8 mouse cellular contexts compared by ENCODE assay signal in the genomic region with DNA sequence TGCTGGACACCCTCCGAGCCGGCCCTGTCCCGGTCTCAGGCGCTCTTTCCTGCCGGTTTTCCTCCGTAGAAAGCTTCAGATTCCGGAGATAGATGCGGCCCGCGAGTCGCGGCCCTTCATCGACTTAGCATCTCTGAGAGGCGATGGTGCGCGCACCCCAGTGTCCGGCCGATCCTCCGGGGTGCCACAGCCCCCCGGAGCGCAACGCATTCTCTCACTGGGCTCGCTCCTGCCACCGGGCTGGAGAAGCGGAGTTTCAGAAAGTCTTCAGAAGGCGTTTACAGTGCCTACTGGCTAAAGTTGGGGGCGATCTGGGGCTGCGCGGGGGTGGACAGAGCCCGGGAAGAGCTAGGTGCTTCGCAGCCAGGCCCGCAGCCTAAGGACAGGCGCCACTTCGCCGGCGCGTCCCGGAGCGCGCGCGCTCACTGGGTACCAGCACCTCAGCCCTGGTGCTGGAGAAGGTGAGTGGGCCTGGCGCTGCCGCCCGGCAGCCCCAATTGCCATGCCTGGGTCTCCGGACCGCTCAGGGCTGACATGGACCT. TPM values are rescaled to one million over a fixed set of nuclear protein-coding genes. Genes with fewer than 3 reads are reported as not detected.
DNase-seq lines count a peak whose midpoint lies in the region; ATAC-seq and TF ChIP-seq lines count a peak whose summit lies in the region.

No protein-coding gene starts in this region.

- TF ChIP-seq CTCF in lung, embryonic 14.5 days (IDR thresholded peaks at IDR 0.05; ENCODE audit: low read depth) = no peak
- TF ChIP-seq CTCF in lung, adult 2 months (IDR thresholded peaks at IDR 0.05; ENCODE audit: insufficient read depth, low read length) = no peak

- no peaks in the 10 kb centered on the region; the same call in 1 of the 2 replicates for H3K4me1 ChIP-seq in lung, embryonic 14.5 days (ENCODE audit: insufficient read depth)
- H3K4me1 ChIP-seq in lung, adult 2 months (ENCODE audit: control insufficient read depth, insufficient read depth, low read length) = no peaks in the 10 kb centered on the region
- peaks cover 32% of the 10 kb centered on the region for H3K4me1 ChIP-seq in hindbrain, embryonic 13.5 days (replicated peaks)
- H3K4me1 ChIP-seq in neural tube, embryonic 12.5 days = peaks cover 22% of the 10 kb centered on the region

- peak overlapping the region; percentile 45 for H3K4me3 ChIP-seq in lung, embryonic 14.5 days (ENCODE audit: low read depth, low read length)
- H3K4me3 ChIP-seq in lung, adult 2 months (replicated peaks; ENCODE audit: extremely low read depth, low read depth, low read length) = no peak overlapping the region
- H3K4me3 ChIP-seq in hindbrain, embryonic 13.5 days = peak overlapping the region; percentile 65
- peak overlapping the region; percentile 49 for H3K4me3 ChIP-seq in neural tube, embryonic 12.5 days

- peak overlapping the region; percentile 86 for H3K4me2 ChIP-seq in lung, embryonic 14.5 days
- H3K4me2 ChIP-seq in hindbrain, embryonic 13.5 days = peak overlapping the region; percentile 98
- H3K4me2 ChIP-seq in neural tube, embryonic 12.5 days (replicated peaks) = peak overlapping the region; percentile 92

- TF ChIP-seq POLR2A in lung, adult 2 months (IDR thresholded peaks at IDR 0.05; ENCODE audit: borderline replicate concordance, extremely low read depth, low read depth, low read length) = no peak

- DNase-seq in embryo, embryonic 10.5 days (ENCODE audit: low spot score) = peak; percentile 27
- DNase-seq in embryo, embryonic 9.5 days (ENCODE audit: extremely low spot score) = no peak
- no peak for DNase-seq in lung, embryonic 14.5 days
- no peak for DNase-seq in lung, adult 2 months
- no peak for DNase-seq in ovary, postnatal 36 days (ENCODE audit: low spot score)

- H3K9me3 ChIP-seq in lung, embryonic 14.5 days (ENCODE audit: low read depth, low read length) = no peaks in the 10 kb centered on the region
- no peaks in the 10 kb centered on the region for H3K9me3 ChIP-seq in hindbrain, embryonic 13.5 days
- no peaks in the 10 kb centered on the region for H3K9me3 ChIP-seq in neural tube, embryonic 12.5 days

- no peak overlapping the region for H3K27ac ChIP-seq in lung, embryonic 14.5 days (ENCODE audit: low read depth)
- no peak overlapping the region for H3K27ac ChIP-seq in hindbrain, embryonic 13.5 days
- no peak overlapping the region for H3K27ac ChIP-seq in neural tube, embryonic 12.5 days

- no peak for ATAC-seq in lung, embryonic 14.5 days (ENCODE audit: insufficient read depth)
- 0 out of 2 replicates have a peak, but pooled peaks have one; percentile 8 for ATAC-seq in hindbrain, embryonic 13.5 days (ENCODE audit: low FRiP score)
- ATAC-seq in neural tube, embryonic 12.5 days (ENCODE audit: low FRiP score, low read depth) = no peak
- ATAC-seq in megakaryocyte, adult 5-6 weeks (ENCODE audit: poor library complexity, severe bottlenecking) = no peak

- no peaks in the 10 kb centered on the region for H3K36me3 ChIP-seq in lung, embryonic 14.5 days (ENCODE audit: insufficient read depth)
- H3K36me3 ChIP-seq in hindbrain, embryonic 13.5 days = no peaks in the 10 kb centered on the region
- no peaks in the 10 kb centered on the region for H3K36me3 ChIP-seq in neural tube, embryonic 12.5 days

- 1% methylated on average over 47 of the region's 47 CpGs for WGBS in lung, embryonic 14.5 days
- WGBS in lung, adult 2 months = 2% methylated on average over 47 of the region's 47 CpGs
- 1% methylated on average over 47 of the region's 47 CpGs for WGBS in hindbrain, embryonic 13.5 days
- under 1% methylated on average over 47 of the region's 47 CpGs for WGBS in neural tube, embryonic 12.5 days

- peaks cover 67% of the 10 kb centered on the region for H3K27me3 ChIP-seq in lung, embryonic 14.5 days (ENCODE audit: insufficient read depth, low read length)
- H3K27me3 ChIP-seq in hindbrain, embryonic 13.5 days = peaks cover 75% of the 10 kb centered on the region
- H3K27me3 ChIP-seq in neural tube, embryonic 12.5 days (replicated peaks) = peaks cover 68% of the 10 kb centered on the region

- H3K9ac ChIP-seq in lung, embryonic 14.5 days = no peak overlapping the region
- H3K9ac ChIP-seq in hindbrain, embryonic 13.5 days = peak overlapping the region; percentile 85
- H3K9ac ChIP-seq in neural tube, embryonic 12.5 days = peak overlapping the region; percentile 66

RNA-seq across cellular contexts. Expression of a gene that starts 0.9 kb away (rescaled TPM):
- polyA plus RNA-seq in lung, embryonic 14.5 days (2014; fragmentation: Nextera tagmentation; extraction: Ambion mirVana) = not detected in 2 replicates
- not detected in 2 replicates for polyA plus RNA-seq in lung, adult 2 months (2012; rRNA removed)
- polyA plus RNA-seq in hindbrain, embryonic 13.5 days (2015; fragmentation: Nextera tagmentation; extraction: Ambion mirVana) = 4.9 and 5.3 TPM in 2 replicates
- polyA plus RNA-seq in neural tube, embryonic 12.5 days (2016; fragmentation: Nextera tagmentation; extraction: Ambion mirVana) = 2.3 and 2.4 TPM in 2 replicates
- total RNA-seq in megakaryocyte, adult 5-6 weeks (2015) = not detected in 2 replicates
- total RNA-seq in megakaryocyte, adult 5-6 weeks (2017) = not detected in 2 replicates

RNA-seq across cellular contexts. Expression of a gene that starts 52.6 kb away (rescaled TPM):
- polyA plus RNA-seq in lung, embryonic 14.5 days (2014; fragmentation: Nextera tagmentation; extraction: Ambion mirVana) = not detected in 2 replicates
- 0.05 TPM in 1 of 2 replicates, not detected in the other for polyA plus RNA-seq in lung, adult 2 months (2012; rRNA removed)
- polyA plus RNA-seq in hindbrain, embryonic 13.5 days (2015; fragmentation: Nextera tagmentation; extraction: Ambion mirVana) = not detected in 2 replicates
- not detected in 2 replicates for polyA plus RNA-seq in neural tube, embryonic 12.5 days (2016; fragmentation: Nextera tagmentation; extraction: Ambion mirVana)
- not detected in 2 replicates for total RNA-seq in megakaryocyte, adult 5-6 weeks (2015)
- not detected in 2 replicates for total RNA-seq in megakaryocyte, adult 5-6 weeks (2017)
